Mouse (Mus musculus) heart, adult 2 months (tissue): ENCODE data around the gene Bend6.

Experiments used
- CTCF ChIP-seq: fragments of 200-600 bp; IDR thresholded peaks from 2 replicates; pipeline ENCODE4 v1.8.1; 2022; ENCODE audit warnings: antibody characterized with exemption, mild to moderate bottlenecking, moderate library complexity
- EP300 ChIP-seq: fragments of 200-500 bp; IDR thresholded peaks from 2 replicates; pipeline ENCODE4 v1.6.1; 2011; ENCODE audit warnings: low read depth, low read length, control low read depth; ENCODE audit not compliant: insufficient read depth
- POLR2A ChIP-seq: fragments of 200-500 bp; IDR thresholded peaks from 2 replicates; pipeline ENCODE4 v1.6.1; 2011; ENCODE audit warnings: mild to moderate bottlenecking, low read depth, low read length, control low read depth; ENCODE audit not compliant: insufficient read depth

GRCm38 (mm10) chr1:33898373-33898772 is 9.2 kb downstream of the Bend6 start:
- TF ChIP-seq CTCF (no peak), POLR2A (no peak), EP300 (no peak)
